Comparison of ENCODE assay signal across 10 mouse cellular contexts in genomic region chr12:27254125-27254524, GRCm38 (mm10).
DNase-seq lines count a peak whose midpoint lies in the region; ATAC-seq lines count a peak whose summit lies in the region.
"Had no signal": no experiment of that assay in that cellular context is flagged by ENCODE, and none has a peak within 500 bp of the region (broad histone marks: within the 10 kb centered on the region; RNA-seq: fewer than 3 reads in every experiment).

No protein-coding gene starts in this region.

- H3K9me3 ChIP-seq in heart, embryonic 11.5 days (replicated peaks; ENCODE audit: control insufficient read depth, low read length), result no peaks in the 10 kb centered on the region
- no peaks in the 10 kb centered on the region for H3K9me3 ChIP-seq in embryonic facial prominence, embryonic 11.5 days (replicated peaks; ENCODE audit: control insufficient read depth, low read length)
- no peaks in the 10 kb centered on the region for H3K9me3 ChIP-seq in limb, embryonic 10.5 days (replicated peaks)
- H3K9me3 ChIP-seq: embryonic facial prominence, embryonic 15.5 days had no signal

- intact Hi-C loops in heart, postnatal 14 days (cut with DNase I), result no loop called here

- H3K4me2 ChIP-seq in heart, embryonic 11.5 days, result no peak overlapping the region
- no peak overlapping the region for H3K4me2 ChIP-seq in embryonic facial prominence, embryonic 11.5 days (ENCODE audit: low read depth, low read length)
- H3K4me2 ChIP-seq: embryonic facial prominence, embryonic 15.5 days had no signal

- H3K4me3 ChIP-seq in heart, embryonic 11.5 days (ENCODE audit: low read depth, low read length), result no peak overlapping the region
- no peak overlapping the region for H3K4me3 ChIP-seq in embryonic facial prominence, embryonic 11.5 days (ENCODE audit: low read depth, low read length)
- no peak overlapping the region for H3K4me3 ChIP-seq in limb, embryonic 10.5 days
- H3K4me3 ChIP-seq: embryonic facial prominence, embryonic 15.5 days had no signal

- no peaks in the 10 kb centered on the region for H3K4me1 ChIP-seq in heart, embryonic 11.5 days (ENCODE audit: control insufficient read depth, insufficient read depth, low read length)
- no peaks in the 10 kb centered on the region for H3K4me1 ChIP-seq in embryonic facial prominence, embryonic 11.5 days (ENCODE audit: control insufficient read depth, insufficient read depth, low read length)
- H3K4me1 ChIP-seq in limb, embryonic 10.5 days, result peaks cover 18% of the 10 kb centered on the region; the same call in 1 of the 2 replicates

- no peaks in the 10 kb centered on the region for H3K36me3 ChIP-seq in heart, embryonic 11.5 days (ENCODE audit: control insufficient read depth, insufficient read depth, low read length)
- H3K36me3 ChIP-seq in embryonic facial prominence, embryonic 11.5 days (replicated peaks; ENCODE audit: control insufficient read depth, insufficient read depth, low read depth, low read length), result no peaks in the 10 kb centered on the region
- no peaks in the 10 kb centered on the region for H3K36me3 ChIP-seq in limb, embryonic 10.5 days
- H3K36me3 ChIP-seq: embryonic facial prominence, embryonic 15.5 days had no signal

- peak; percentile 8 for DNase-seq in heart, adult 8-10 months (ENCODE audit: low spot score)
- DNase-seq in embryonic facial prominence, embryonic 11.5 days (ENCODE audit: low spot score), result peak; percentile 56
- peak; percentile 23 to 50 for DNase-seq in heart, postnatal 14 days
- no peak for DNase-seq in limb, embryonic 10.5 days (ENCODE audit: low spot score)
- no peak for DNase-seq in liver
- no peak for DNase-seq in c-Kit-positive CD71-positive TER-119-positive erythroid progenitor cells, embryonic 14.5 days (ENCODE audit: low spot score)
- DNase-seq: thymus, postnatal 4 days had no signal

- 47% methylated on average over 3 of the region's 3 CpGs for WGBS in heart, embryonic 11.5 days (ENCODE audit: insufficient replicate concordance)
- WGBS in embryonic facial prominence, embryonic 11.5 days, result 43% methylated on average over 3 of the region's 3 CpGs
- WGBS in limb, embryonic 10.5 days, result 54% methylated on average over 3 of the region's 3 CpGs

- no peak for ATAC-seq in heart, embryonic 11.5 days (replicated peaks; ENCODE audit: insufficient number of reproducible peaks, low FRiP score, low TSS enrichment)
- no peak for ATAC-seq in embryonic facial prominence, embryonic 11.5 days (replicated peaks; ENCODE audit: insufficient number of reproducible peaks, low FRiP score, low TSS enrichment, low read depth)
- no peak for ATAC-seq in megakaryocyte-erythroid progenitor cell, adult 5-6 weeks (replicated peaks; ENCODE audit: low FRiP score, low TSS enrichment, poor library complexity, severe bottlenecking)

- H3K9ac ChIP-seq in heart, embryonic 11.5 days (ENCODE audit: low read depth, low read length), result no peak overlapping the region
- no peak overlapping the region for H3K9ac ChIP-seq in embryonic facial prominence, embryonic 11.5 days (replicated peaks; ENCODE audit: low read length)
- H3K9ac ChIP-seq: embryonic facial prominence, embryonic 15.5 days had no signal

- H3K27me3 ChIP-seq in heart, embryonic 11.5 days (ENCODE audit: control insufficient read depth, insufficient read depth, low read length), result no peaks in the 10 kb centered on the region
- H3K27me3 ChIP-seq in embryonic facial prominence, embryonic 11.5 days (ENCODE audit: control insufficient read depth, insufficient read depth, low read length), result no peaks in the 10 kb centered on the region
- H3K27me3 ChIP-seq in limb, embryonic 10.5 days (ENCODE audit: low read depth, poor library complexity, severe bottlenecking), result no peaks in the 10 kb centered on the region
- H3K27me3 ChIP-seq: embryonic facial prominence, embryonic 15.5 days had no signal

- H3K27ac ChIP-seq in heart, embryonic 11.5 days (ENCODE audit: low read depth, low read length), result no peak overlapping the region
- no peak overlapping the region for H3K27ac ChIP-seq in embryonic facial prominence, embryonic 11.5 days (replicated peaks; ENCODE audit: low read depth, low read length)
- H3K27ac ChIP-seq in limb, embryonic 10.5 days, result peak overlapping the region; percentile 70
- H3K27ac ChIP-seq: embryonic facial prominence, embryonic 15.5 days had no signal

Comparison
In these comparisons a context has a peak if more than half of its experiments do, and no peak if none do; other contexts are left out.
1. DNase-seq: peak in heart, adult 8-10 months (single experiment), embryonic facial prominence, embryonic 11.5 days (single experiment) and heart, postnatal 14 days (2 of 2); none in limb, embryonic 10.5 days (single experiment), liver (single experiment) and c-Kit-positive CD71-positive TER-119-positive erythroid progenitor cells, embryonic 14.5 days (single experiment).